Comparison of ENCODE assay signal across 11 mouse cellular contexts in the genomic region with DNA sequence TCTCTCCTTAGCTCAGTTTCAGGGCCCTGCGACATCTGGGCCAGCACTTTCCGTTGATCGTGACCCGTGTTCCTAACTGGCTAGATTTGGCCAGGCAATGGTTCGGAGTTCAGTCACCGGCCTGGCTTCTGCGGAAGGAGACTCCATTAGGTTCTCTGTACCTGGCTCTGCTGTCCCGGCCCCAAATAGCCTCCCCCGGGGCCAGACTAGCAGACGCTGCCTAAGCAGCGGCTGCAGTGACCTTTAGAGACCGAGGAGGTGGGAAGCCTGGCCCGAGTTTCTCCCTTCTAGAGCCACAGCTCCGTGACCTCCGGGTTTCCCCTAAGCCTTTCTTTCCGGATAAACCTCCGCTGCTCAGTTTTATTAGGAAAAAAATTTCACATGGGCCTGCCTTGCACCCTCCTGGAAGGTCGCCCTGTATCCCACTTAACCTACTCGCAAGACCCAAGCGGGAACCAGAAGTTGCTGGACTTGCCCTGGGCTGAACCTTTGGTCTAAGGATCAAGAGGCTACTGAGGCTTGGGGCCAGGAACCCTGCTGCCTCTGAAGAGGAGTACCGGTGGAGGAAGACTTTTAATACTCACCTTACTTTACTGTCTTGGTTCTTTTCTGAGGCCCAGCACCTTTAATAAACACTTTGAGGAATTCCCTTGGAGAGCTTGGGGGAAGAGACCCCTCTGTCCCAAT. TPM values are rescaled to one million over a fixed set of nuclear protein-coding genes. Genes with fewer than 3 reads are reported as not detected.
DNase-seq lines count a peak whose midpoint lies in the region; ATAC-seq lines count a peak whose summit lies in the region.
"Had no signal": no experiment of that assay in that cellular context is flagged by ENCODE, and none has a peak within 500 bp of the region (broad histone marks: within the 10 kb centered on the region; RNA-seq: fewer than 3 reads in every experiment).

No protein-coding gene starts in this region.

- H3K27me3 ChIP-seq in kidney, embryonic 14.5 days (ENCODE audit: control insufficient read depth, insufficient read depth, low read length), result peaks cover 92% of the 10 kb centered on the region
- H3K27me3 ChIP-seq in embryonic facial prominence, embryonic 13.5 days, result peaks cover 98% of the 10 kb centered on the region
- peaks cover 100% of the 10 kb centered on the region for H3K27me3 ChIP-seq in kidney, embryonic 15.5 days

- ATAC-seq in kidney, embryonic 14.5 days (ENCODE audit: low FRiP score, low TSS enrichment), result no peak
- no peak for ATAC-seq in embryonic facial prominence, embryonic 13.5 days (ENCODE audit: insufficient number of reproducible peaks, insufficient read depth, low FRiP score, low TSS enrichment, low read depth)
- no peak for ATAC-seq in kidney, embryonic 15.5 days (replicated peaks; ENCODE audit: low FRiP score)

- no peak overlapping the region for H3K9ac ChIP-seq in kidney, embryonic 14.5 days (ENCODE audit: low read depth, low read length)
- H3K9ac ChIP-seq in embryonic facial prominence, embryonic 13.5 days, result peak overlapping the region; percentile 66; the same call in 1 of the 2 replicates
- no peak overlapping the region for H3K9ac ChIP-seq in kidney, embryonic 15.5 days

- H3K36me3 ChIP-seq in kidney, embryonic 14.5 days (ENCODE audit: control insufficient read depth, insufficient read depth, low read length), result no peaks in the 10 kb centered on the region
- no peaks in the 10 kb centered on the region for H3K36me3 ChIP-seq in embryonic facial prominence, embryonic 13.5 days
- no peaks in the 10 kb centered on the region for H3K36me3 ChIP-seq in kidney, embryonic 15.5 days
- H3K36me3 ChIP-seq: G1E had no signal

- H3K9me3 ChIP-seq in kidney, embryonic 14.5 days (ENCODE audit: control insufficient read depth, low read length), result no peaks in the 10 kb centered on the region
- H3K9me3 ChIP-seq in embryonic facial prominence, embryonic 13.5 days, result no peaks in the 10 kb centered on the region
- no peaks in the 10 kb centered on the region for H3K9me3 ChIP-seq in kidney, embryonic 15.5 days (replicated peaks)

- DNase-seq in kidney, postnatal 10 days, result no peak
- peak; percentile 49 for DNase-seq in neural tube, embryonic 10.5 days (ENCODE audit: extremely low spot score, low spot score)
- no peak for DNase-seq in adrenal gland, adult 2 months
- no peak for DNase-seq in frontal cortex, postnatal 36 days (ENCODE audit: low spot score in 2 of 2)
- DNase-seq in natural killer cell, adult 2 months (ENCODE audit: low spot score in 2 of 2), result no peak
- DNase-seq: cerebellum, postnatal 25 days; right cerebral cortex, postnatal 4 days had no signal

- 1% methylated on average over 21 of the region's 21 CpGs for WGBS in kidney, embryonic 14.5 days
- 3% methylated on average over 21 of the region's 21 CpGs for WGBS in embryonic facial prominence, embryonic 13.5 days
- 2% methylated on average over 21 of the region's 21 CpGs for WGBS in kidney, embryonic 15.5 days

- H3K27ac ChIP-seq in kidney, embryonic 14.5 days (ENCODE audit: low read depth, low read length), result no peak overlapping the region
- H3K27ac ChIP-seq in embryonic facial prominence, embryonic 13.5 days, result no peak overlapping the region
- H3K27ac ChIP-seq in kidney, embryonic 15.5 days, result no peak overlapping the region

- H3K4me2 ChIP-seq in kidney, embryonic 14.5 days (replicated peaks; ENCODE audit: low read depth, low read length), result no peak overlapping the region
- peak overlapping the region; percentile 79 for H3K4me2 ChIP-seq in embryonic facial prominence, embryonic 13.5 days
- H3K4me2 ChIP-seq in kidney, embryonic 15.5 days, result peak overlapping the region; percentile 77

- peaks cover 18% of the 10 kb centered on the region; the same call in 1 of the 2 replicates for H3K4me1 ChIP-seq in kidney, embryonic 14.5 days (ENCODE audit: control insufficient read depth, insufficient read depth, low read length)
- H3K4me1 ChIP-seq in embryonic facial prominence, embryonic 13.5 days, result peaks cover 55% of the 10 kb centered on the region
- H3K4me1 ChIP-seq in kidney, embryonic 15.5 days, result peaks cover 50% of the 10 kb centered on the region

- peak overlapping the region; percentile 36; the same call in 1 of the 2 replicates for H3K4me3 ChIP-seq in kidney, embryonic 14.5 days (ENCODE audit: low read length)
- peak overlapping the region; percentile 47 for H3K4me3 ChIP-seq in embryonic facial prominence, embryonic 13.5 days
- peak overlapping the region; percentile 43 for H3K4me3 ChIP-seq in kidney, embryonic 15.5 days (replicated peaks)

RNA-seq across cellular contexts. Expression of gene Lhx2, which starts 13.4 kb away (rescaled TPM):
- polyA plus RNA-seq in kidney, embryonic 14.5 days (2014; fragmentation: Nextera tagmentation; extraction: Ambion mirVana), result not detected in 2 replicates
- polyA plus RNA-seq in embryonic facial prominence, embryonic 13.5 days (2015; fragmentation: Nextera tagmentation; extraction: Ambion mirVana), result 10.0 and 17.8 TPM in 2 replicates
- polyA plus RNA-seq in kidney, embryonic 15.5 days (2015; fragmentation: Nextera tagmentation; extraction: Ambion mirVana), result 0.10 TPM in 1 of 2 replicates, not detected in the other
- total RNA-seq in adrenal gland, adult 2 months (2021), result not detected
- polyA plus RNA-seq in adrenal gland, adult 2 months (2012; rRNA removed), result 0.07 TPM in 1 of 2 replicates, not detected in the other
